Mouse (Mus musculus): ENCODE measurements around the gene Prkar2a.
"Not testable (repeated sequence)": the region's sequence is repeated elsewhere in the genome, so short reads cannot be mapped to it uniquely, and the experiment has no call there.

DNA sequence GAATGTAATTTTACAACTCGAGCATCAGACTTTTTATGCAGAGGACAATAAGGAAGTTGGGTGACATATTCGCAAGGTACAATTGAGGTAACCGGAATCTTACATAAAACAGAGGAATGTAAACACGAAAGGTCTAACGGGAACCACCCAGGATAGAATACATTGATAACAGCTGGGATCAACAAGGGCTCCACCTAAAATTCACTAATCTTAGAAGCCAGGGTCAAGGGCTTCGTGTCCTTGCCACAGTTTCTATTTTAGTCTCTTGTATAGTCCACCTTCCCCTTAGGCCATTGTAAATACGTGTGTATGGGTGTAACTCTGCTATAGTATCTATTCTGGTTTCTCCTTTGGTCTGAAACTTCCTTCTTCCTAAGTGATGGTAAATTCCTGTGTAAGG lies 33.2 kb upstream of the Prkar2a start:
- TF ChIP-seq POLR2A (IDR thresholded peaks at IDR 0.05; ENCODE audit: low read depth, low read length); CTCF (IDR thresholded peaks at IDR 0.05; ENCODE audit: extremely low read depth, insufficient read length, insufficient replicate concordance, low read depth, low read length): not testable (repeated sequence)
